Mouse (Mus musculus): ENCODE measurements around the gene Gm45808. TPM values are rescaled to one million over a fixed set of nuclear protein-coding genes. Genes with fewer than 3 reads are reported as not detected.
"Not testable (repeated sequence)": the region's sequence is repeated elsewhere in the genome, so short reads cannot be mapped to it uniquely, and the experiment has no call there.

Gm45808 gene
- polyA plus RNA-seq, 1 experiment from 2014 or later = not detected

DNA sequence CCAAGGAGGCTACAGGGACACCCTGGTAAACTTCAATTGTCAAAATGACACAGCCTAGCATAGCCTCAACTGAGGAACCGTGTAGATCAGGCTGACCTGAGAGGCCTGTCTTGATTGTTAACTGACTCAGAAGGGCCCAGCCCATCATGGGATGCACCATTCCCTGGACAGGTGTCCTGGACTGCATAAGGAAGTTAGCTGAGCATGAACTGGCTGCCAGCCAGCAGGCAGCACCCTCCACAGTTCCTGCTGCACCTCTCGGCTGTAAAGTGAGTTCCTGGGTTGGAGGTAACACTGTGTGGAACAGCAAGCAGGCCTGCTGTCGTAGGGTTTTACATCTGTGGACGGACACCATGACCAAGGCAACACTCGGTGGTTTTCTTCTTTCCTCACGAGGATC is 21.0 kb upstream of the Gm45808 start:
- no peaks in the 10 kb centered on the region for H3K9me3 ChIP-seq (replicated peaks)
- ATAC-seq = no peak

DNA sequence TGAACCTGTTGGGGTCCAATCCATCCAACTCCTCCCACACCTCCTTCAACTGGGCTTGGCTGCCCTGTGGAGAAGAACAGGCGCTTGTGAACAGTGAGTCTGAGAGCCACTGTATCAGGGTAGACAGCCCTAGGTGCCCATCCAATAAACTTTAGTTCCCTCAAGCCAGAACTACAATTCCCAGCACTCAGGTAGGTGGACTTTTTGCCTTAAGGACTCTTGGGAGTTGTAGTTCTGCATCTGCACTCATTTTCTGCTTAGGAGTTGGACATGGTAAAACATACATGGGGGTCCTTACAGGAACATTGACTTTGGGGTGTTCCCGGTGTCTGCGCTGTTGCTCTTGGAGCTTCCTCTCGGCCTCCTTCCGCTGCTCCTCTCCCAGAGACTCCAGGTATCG is 11.8 kb upstream of the Gm45808 start:
- 95% methylated on average over 6 of the region's 6 CpGs for WGBS (ENCODE audit: insufficient replicate concordance)
- Histone ChIP-seq H3K36me3 (peaks cover 100% of the 10 kb centered on the region), H3K27ac (no peak overlapping the region), H3K4me2 (no peak overlapping the region), H3K9me3 (replicated peaks) (no peaks in the 10 kb centered on the region), H3K4me3 (no peak overlapping the region), H3K9ac (no peak overlapping the region), H3K4me1 (peaks cover 9% of the 10 kb centered on the region), H3K27me3 (replicated peaks) (no peaks in the 10 kb centered on the region)
- no peak for ATAC-seq

More for the DNA sequence above, 21.0 kb upstream of the Gm45808 start:
- Histone ChIP-seq H3K4me2 (peak overlapping the region; percentile 94), H3K4me3 (peak overlapping the region; percentile 83), H3K4me1 (peaks cover 38% of the 10 kb centered on the region), H3K9ac (peak overlapping the region; percentile 88), H3K36me3 (peaks cover 53% of the 10 kb centered on the region), H3K27ac (peak overlapping the region; percentile 98), H3K27me3 (replicated peaks) (no peaks in the 10 kb centered on the region)
- WGBS (ENCODE audit: insufficient replicate concordance) = 87% methylated on average over 6 of the region's 6 CpGs

DNA sequence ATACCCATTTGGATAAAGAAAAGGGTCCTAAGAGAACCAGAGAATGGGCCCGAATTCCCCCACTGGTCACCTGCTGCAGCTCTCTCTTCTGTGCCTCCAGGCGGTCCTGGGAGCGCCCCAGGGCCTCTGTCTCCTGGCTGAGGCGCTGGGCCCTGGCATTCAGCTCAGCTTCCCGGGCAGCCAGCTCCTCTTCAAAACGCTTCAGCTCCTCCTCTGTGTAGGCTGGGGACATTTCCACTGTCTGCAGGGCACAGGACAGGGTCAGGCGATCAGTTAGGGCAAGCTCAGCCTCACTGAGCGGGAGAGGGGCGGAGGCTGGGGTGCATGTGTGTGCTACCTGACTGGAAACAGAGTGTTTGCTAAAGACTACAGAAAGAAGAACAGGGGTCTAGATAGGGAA is 7.9 kb upstream of the Gm45808 start:
- Histone ChIP-seq H3K9me3 (replicated peaks) (no peaks in the 10 kb centered on the region), H3K4me2 (no peak overlapping the region), H3K4me3 (no peak overlapping the region), H3K4me1 (peaks cover 43% of the 10 kb centered on the region), H3K36me3 (peaks cover 77% of the 10 kb centered on the region), H3K27me3 (replicated peaks) (no peaks in the 10 kb centered on the region), H3K27ac (no peak overlapping the region), H3K9ac (no peak overlapping the region)
- no peak for ATAC-seq
- WGBS (ENCODE audit: insufficient replicate concordance) = 81% methylated on average over 9 of the region's 9 CpGs

DNA sequence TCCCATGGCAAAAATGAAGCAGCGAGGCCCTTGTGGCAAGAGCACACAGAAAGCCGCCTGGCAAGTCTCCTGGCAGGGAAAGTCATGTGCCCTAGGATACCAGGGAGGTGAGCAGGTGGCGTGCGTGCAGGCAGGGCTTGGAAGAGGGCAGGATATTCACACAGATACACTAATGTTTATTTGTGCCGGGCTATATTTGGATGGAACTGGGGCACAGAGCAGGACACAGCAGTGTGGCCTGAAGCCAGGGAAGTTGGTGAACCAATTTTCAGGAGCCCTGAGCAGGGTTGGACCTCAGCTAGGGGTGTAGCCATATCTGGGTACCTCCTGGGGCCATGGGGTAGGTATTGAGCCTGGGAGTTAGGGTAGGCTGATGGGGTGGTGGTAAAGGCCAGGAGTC is 6.3 kb upstream of the Gm45808 start:
- no peak for ATAC-seq
- Histone ChIP-seq H3K4me1 (peaks cover 59% of the 10 kb centered on the region), H3K27me3 (replicated peaks) (no peaks in the 10 kb centered on the region), H3K27ac (peak overlapping the region; percentile 17; the same call in 1 of the 2 replicates), H3K4me2 (no peak overlapping the region), H3K4me3 (no peak overlapping the region), H3K36me3 (peaks cover 61% of the 10 kb centered on the region), H3K9me3 (replicated peaks) (no peaks in the 10 kb centered on the region), H3K9ac (no peak overlapping the region)
- 88% methylated on average over 5 of the region's 5 CpGs for WGBS (ENCODE audit: insufficient replicate concordance)

DNA sequence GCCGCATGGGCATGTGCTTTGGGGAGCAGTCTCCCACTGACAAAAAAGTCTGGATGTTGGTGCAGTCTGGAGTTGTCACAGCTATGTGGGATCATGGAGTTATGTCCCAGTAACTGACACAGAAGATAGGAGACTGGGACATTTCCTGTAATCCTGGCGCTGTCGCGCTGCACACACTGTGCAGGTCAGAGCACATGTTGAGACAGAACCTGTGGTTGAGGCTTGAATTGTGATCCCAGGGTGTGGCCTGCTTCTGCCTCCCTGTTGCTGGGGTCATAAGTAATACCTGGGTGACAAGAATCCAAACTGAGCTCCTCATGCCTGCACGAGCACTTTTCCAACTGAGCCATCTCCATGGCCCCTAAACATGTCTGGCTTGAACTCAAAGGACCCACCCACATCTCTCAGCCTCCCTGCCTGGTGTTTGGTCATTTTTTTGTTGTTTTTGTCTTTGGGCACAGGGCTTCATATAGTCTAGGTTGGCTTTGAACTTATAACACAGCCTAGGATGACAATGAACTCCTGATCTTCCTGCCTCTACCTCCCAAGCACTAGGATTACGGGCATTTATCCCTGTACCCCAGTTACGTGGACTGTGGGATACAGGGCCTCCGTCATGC is 5.7 kb upstream of the Gm45808 start:
- ATAC-seq = no peak
- Histone ChIP-seq H3K9ac (0 out of 2 replicates have a peak overlapping the region, but pooled peaks have one; percentile 24), H3K27ac (peak overlapping the region; percentile 74; the same call in 1 of the 2 replicates), H3K36me3 (peaks cover 55% of the 10 kb centered on the region), H3K9me3 (replicated peaks) (no peaks in the 10 kb centered on the region), H3K4me3 (no peak overlapping the region), H3K27me3 (replicated peaks) (no peaks in the 10 kb centered on the region), H3K4me2 (no peak overlapping the region), H3K4me1 (peaks cover 65% of the 10 kb centered on the region)
- WGBS (ENCODE audit: insufficient replicate concordance) = 91% methylated on average over 8 of the region's 8 CpGs

DNA sequence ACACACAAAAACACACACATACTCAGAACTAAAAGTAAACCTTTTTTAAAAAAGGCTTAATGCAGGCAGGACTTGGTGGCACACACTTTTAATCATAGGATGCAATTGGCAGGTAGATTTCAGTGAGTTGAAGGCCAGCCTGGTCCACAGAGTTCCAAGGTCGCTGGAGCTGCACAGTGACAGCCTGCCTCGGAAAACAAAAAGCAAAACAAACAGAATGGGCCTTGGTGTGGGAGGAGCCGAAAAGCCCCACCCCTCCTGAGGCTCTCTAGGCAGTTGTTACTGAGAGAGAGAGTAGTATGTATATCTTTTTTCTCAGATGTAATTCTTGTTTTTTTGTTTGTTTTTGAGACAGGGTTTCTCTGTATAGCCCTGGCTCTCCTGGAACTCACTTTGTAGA is 4.7 kb upstream of the Gm45808 start:
- Histone ChIP-seq H3K27me3 (replicated peaks) (no peaks in the 10 kb centered on the region), H3K9ac (peak overlapping the region; percentile 22), H3K27ac (peak overlapping the region; percentile 74), H3K4me2 (peak overlapping the region; percentile 48), H3K36me3 (peaks cover 44% of the 10 kb centered on the region), H3K9me3 (replicated peaks) (no peaks in the 10 kb centered on the region), H3K4me1 (peaks cover 76% of the 10 kb centered on the region), H3K4me3 (peak overlapping the region; percentile 18)
- peak; percentile 57; the same call in 1 of the 2 replicates for ATAC-seq
- 12% methylated on average over 3 of the region's 3 CpGs for WGBS (ENCODE audit: insufficient replicate concordance)

DNA sequence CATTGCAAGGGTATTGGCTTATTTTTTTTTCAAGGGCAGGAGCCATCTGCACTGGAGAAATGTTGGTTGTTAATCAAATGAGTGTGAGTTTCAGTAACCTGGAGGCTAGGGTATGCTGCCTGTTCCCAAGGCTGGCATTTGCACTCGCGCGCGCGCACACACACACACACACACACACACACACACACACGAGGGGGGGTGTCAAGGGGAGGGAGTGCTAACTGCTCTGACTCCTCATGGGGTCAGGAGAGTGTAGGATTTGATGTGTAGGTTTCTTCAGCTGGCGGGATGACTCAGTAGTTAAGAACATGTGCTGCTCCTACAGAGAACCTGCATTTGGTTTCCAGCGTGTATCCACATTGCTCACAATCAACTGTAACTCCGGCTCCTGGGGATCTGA is 4.2 kb upstream of the Gm45808 start:
- 60% methylated on average over 9 of the region's 9 CpGs for WGBS (ENCODE audit: insufficient replicate concordance)
- Histone ChIP-seq H3K27me3 (replicated peaks) (no peaks in the 10 kb centered on the region), H3K27ac (peak overlapping the region; percentile 74), H3K9ac (peak overlapping the region; percentile 22), H3K4me2 (peak overlapping the region; percentile 48), H3K4me1 (peaks cover 80% of the 10 kb centered on the region), H3K36me3 (peaks cover 40% of the 10 kb centered on the region), H3K9me3 (replicated peaks) (no peaks in the 10 kb centered on the region), H3K4me3 (peak overlapping the region; percentile 18; the same call in 1 of the 2 replicates)
- ATAC-seq = no peak

DNA sequence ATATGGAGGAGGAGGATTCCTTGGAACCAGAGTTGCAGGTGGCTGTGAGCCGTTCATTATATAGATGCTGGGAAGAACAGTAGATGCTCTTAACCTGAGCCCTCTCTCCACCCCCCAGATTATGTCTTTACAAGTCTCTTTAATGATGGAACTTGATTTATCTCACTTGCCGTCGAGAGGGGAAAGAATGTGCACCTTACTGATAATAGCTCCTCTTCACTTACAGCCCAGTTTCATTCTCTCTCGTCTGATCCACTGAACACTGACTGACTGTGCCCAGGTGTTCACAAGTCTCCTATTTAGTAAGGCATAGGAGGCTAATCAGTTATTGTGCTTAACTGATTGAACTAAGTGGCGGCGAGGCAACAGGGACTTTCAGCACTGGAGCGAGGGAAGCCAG is 3.0 kb upstream of the Gm45808 start:
- 0 out of 2 replicates have a peak overlapping the region, but pooled peaks have one; percentile 29 for H3K9ac ChIP-seq

DNA sequence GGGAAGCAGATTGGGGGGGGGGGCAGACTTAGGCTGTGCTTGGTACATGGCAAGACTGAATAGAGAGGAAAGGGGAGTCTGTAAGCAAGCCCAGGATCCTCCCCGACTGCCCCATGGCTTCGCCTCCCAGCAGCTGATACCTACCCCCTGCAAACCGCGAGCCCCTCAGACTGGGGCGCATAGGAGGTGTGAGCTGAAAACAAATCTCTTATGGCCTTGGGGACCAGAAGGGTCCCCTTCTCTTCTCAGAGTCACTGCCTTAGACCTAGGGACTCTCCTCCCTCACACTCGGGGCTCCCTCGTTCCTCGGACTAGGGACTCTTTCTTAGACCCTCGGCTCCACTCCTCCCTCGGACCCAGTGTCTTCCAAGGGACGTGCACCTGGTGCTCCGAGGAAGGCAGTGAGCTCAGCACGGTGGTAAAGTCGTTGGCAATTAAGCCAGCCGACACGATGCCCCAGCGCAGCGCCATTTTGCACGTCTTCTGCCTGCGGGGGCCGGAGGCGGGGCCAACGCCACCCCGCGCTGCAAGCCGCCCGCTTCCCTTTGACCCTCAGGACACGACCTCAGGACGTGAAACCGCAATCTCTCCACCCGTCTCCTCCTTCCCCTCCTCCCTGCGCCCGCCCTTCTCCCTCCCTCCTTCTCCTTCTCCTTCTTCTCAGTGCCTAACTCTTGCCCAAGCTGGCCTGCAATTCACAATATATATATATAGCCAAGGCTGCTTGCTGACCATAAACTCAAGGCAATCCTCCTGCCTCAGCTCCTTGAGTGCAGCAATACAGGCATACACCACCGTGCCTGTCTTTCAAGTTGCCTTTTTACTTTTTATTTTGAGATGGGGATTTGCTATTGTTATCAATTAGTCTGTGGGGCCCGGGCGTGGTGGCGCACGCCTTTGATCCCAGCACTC is 1.9 kb upstream of the Gm45808 start, which contains the start of gene Dhdh:
Gene Dhdh, minus strand, starts transcription at position 513 of the 912 bp plus-strand sequence.
- Histone ChIP-seq H3K36me3 (peaks cover 17% of the 10 kb centered on the region), H3K4me2 (peak within 1 kb of the TSS; percentile 83), H3K9me3 (replicated peaks) (no peaks in the 10 kb centered on the region), H3K4me1 (peaks cover 79% of the 10 kb centered on the region), H3K4me3 (peak within 1 kb of the TSS; percentile 63), H3K27me3 (replicated peaks) (no peaks in the 10 kb centered on the region), H3K9ac (peak within 1 kb of the TSS; percentile 77), H3K27ac (peak within 1 kb of the TSS; percentile 67)
- peak; percentile 58 for ATAC-seq
- WGBS (ENCODE audit: insufficient replicate concordance) = 3% methylated on average over 38 of the region's 38 CpGs

More for the DNA sequence above, 3.0 kb upstream of the Gm45808 start:
- H3K4me1 ChIP-seq = peaks cover 85% of the 10 kb centered on the region
- H3K9me3 ChIP-seq (replicated peaks) = no peaks in the 10 kb centered on the region
- H3K27ac ChIP-seq = 0 out of 2 replicates have a peak overlapping the region, but pooled peaks have one; percentile 12
- H3K4me2 ChIP-seq = peak overlapping the region; percentile 83
- 0 out of 2 replicates have a peak overlapping the region, but pooled peaks have one; percentile 63 for H3K4me3 ChIP-seq
- WGBS (ENCODE audit: insufficient replicate concordance) = 23% methylated on average over 7 of the region's 7 CpGs
- H3K36me3 ChIP-seq = peaks cover 27% of the 10 kb centered on the region
- no peaks in the 10 kb centered on the region for H3K27me3 ChIP-seq (replicated peaks)
- ATAC-seq = peak; percentile 31; the same call in 1 of the 2 replicates

DNA sequence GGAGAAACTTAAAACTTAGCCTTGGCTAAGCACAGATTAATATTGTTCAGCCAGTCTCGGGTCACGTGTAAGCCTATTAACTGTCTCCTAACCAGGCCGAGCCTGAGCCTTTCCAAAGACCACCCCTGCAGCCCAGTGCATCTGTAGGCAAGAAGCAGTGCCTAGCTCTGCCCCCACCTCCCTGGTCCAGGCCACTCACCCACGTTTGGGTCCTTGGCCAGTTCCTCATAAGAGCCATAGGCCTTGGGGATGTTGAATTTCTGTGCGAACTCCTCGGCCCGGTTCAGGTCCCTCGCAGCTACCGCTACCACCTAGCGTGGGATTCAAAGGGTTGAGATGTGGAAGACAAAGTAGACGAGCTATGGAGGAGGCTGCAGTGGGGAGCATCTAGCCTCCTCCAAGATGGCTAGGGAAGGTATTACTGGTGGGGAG is 1.3 kb upstream of the Gm45808 start:
- Histone ChIP-seq H3K4me1 (peaks cover 77% of the 10 kb centered on the region), H3K27ac (peak overlapping the region; percentile 67; the same call in 1 of the 2 replicates), H3K36me3 (peaks cover 10% of the 10 kb centered on the region), H3K4me3 (peak overlapping the region; percentile 63), H3K9ac (peak overlapping the region; percentile 77), H3K27me3 (replicated peaks) (no peaks in the 10 kb centered on the region), H3K4me2 (peak overlapping the region; percentile 83), H3K9me3 (replicated peaks) (no peaks in the 10 kb centered on the region)
- 53% methylated on average over 11 of the region's 11 CpGs for WGBS (ENCODE audit: insufficient replicate concordance)
- no peak for ATAC-seq

DNA sequence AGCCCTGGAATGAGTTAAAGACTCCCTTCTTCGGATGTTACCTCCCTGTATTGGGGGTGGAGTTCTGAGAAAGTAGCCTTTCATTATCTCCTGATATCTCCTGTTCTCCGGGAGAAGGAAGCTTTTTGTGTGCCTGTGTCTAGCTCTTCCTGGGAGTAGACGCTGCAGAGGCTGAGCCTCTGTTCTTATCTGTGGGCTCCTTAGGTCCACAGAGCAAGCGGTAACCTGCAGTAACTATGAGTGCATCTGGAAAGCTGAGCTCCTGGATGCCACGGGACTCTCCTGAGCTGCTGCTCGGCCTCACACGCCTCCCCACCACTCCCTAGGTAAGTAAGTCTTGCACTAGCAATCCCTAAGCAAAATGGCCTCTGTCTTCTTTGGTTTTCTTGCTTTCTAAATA is 453 bp downstream of the Gm45808 start:
- Histone ChIP-seq H3K36me3 (no peaks in the 10 kb centered on the region), H3K27ac (peak overlapping the region; percentile 64), H3K4me1 (peaks cover 79% of the 10 kb centered on the region), H3K9me3 (replicated peaks) (no peaks in the 10 kb centered on the region), H3K4me2 (peak overlapping the region; percentile 30), H3K27me3 (replicated peaks) (no peaks in the 10 kb centered on the region), H3K9ac (no peak overlapping the region), H3K4me3 (no peak overlapping the region)
- WGBS (ENCODE audit: insufficient replicate concordance) = 24% methylated on average over 7 of the region's 7 CpGs
- peak; percentile 65 for ATAC-seq

DNA sequence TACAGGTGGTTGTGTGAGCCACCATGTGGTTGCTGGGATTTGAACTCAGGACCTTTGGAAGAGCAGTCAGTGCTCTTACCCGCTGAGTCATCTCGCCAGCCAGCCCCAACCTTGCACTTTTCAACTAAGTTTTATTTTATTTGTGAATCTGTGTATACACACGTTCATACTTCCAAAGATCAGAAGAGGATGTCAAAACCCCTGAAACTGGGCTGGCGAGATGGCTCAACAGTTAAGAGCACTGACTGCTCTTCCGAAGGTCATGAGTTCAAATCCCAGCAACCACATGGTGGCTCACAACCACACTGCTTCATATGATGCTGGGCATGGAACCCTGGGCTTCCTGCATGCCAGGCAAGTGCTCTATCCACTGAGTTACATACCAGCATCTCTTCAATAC is 1.6 kb downstream of the Gm45808 start:
- 78% methylated on average over 5 of the region's 5 CpGs for WGBS (ENCODE audit: insufficient replicate concordance)
- H3K4me3 ChIP-seq; H3K4me2 ChIP-seq; H3K27me3 ChIP-seq (replicated peaks); H3K9ac ChIP-seq; H3K9me3 ChIP-seq (replicated peaks); H3K36me3 ChIP-seq; ATAC-seq: not testable (repeated sequence)
- peaks cover 71% of the 10 kb centered on the region for H3K4me1 ChIP-seq
- H3K27ac ChIP-seq = 0 out of 2 replicates have a peak overlapping the region, but pooled peaks have one; percentile 14

Measured in liver, embryonic 12.5 days (tissue).